Mouse (Mus musculus): ENCODE results near the gene Fitm2.
A peak's percentile ranks its signal among the peaks of the same experiment; 100 is the strongest.

The Fitm2 gene

GRCm38 (mm10) chr2:163472466-163472851, at the start of gene Fitm2:
Gene Fitm2 (minus strand): TSS chr2:163472629.
- DNase-seq: peak; percentile 93

- no peak for DNase-seq
Measured at GRCm38 (mm10) chr2:163506300-163507004, 34.0 kb upstream of the Fitm2 start, which contains the start of gene Hnf4a. Gene Hnf4a (plus strand): TSS chr2:163506808.

GRCm38 (mm10) chr2:163503191-163503590, 30.8 kb upstream of the Fitm2 start:
- no peak for DNase-seq

- no peak for DNase-seq
Measured at GRCm38 (mm10) chr2:163502219-163502618, 29.8 kb upstream of the Fitm2 start.

- DNase-seq: no peak
Measured at GRCm38 (mm10) chr2:163494456-163494855, 22.0 kb upstream of the Fitm2 start.

GRCm38 (mm10) chr2:163493976-163494375, 21.5 kb upstream of the Fitm2 start:
- DNase-seq: no peak

- DNase-seq: no peak
Measured at GRCm38 (mm10) chr2:163493031-163493430, 20.6 kb upstream of the Fitm2 start.

GRCm38 (mm10) chr2:163492018-163492417, 19.6 kb upstream of the Fitm2 start, which contains the start of gene R3hdml:
Gene R3hdml (plus strand): TSS chr2:163492318.
- no peak for DNase-seq

- no peak for DNase-seq
Measured at GRCm38 (mm10) chr2:163491351-163491750, 18.9 kb upstream of the Fitm2 start.

GRCm38 (mm10) chr2:163490656-163491055, 18.2 kb upstream of the Fitm2 start:
- DNase-seq: no peak

- DNase-seq: no peak
Measured at GRCm38 (mm10) chr2:163489725-163490291, 17.4 kb upstream of the Fitm2 start.

GRCm38 (mm10) chr2:163487360-163487759, 14.9 kb upstream of the Fitm2 start:
- DNase-seq: no peak

- no peak for DNase-seq
Measured at GRCm38 (mm10) chr2:163481539-163482029, 9.2 kb upstream of the Fitm2 start.

GRCm38 (mm10) chr2:163480191-163480825, 7.9 kb upstream of the Fitm2 start:
- no peak for DNase-seq

GRCm38 (mm10) chr2:163471710-163472465, 541 bp downstream of the Fitm2 start:
- DNase-seq: no peak

GRCm38 (mm10) chr2:163471136-163471535, 1.3 kb downstream of the Fitm2 start:
- DNase-seq: no peak

- no peak for DNase-seq
Measured at GRCm38 (mm10) chr2:163469711-163470110, 2.7 kb downstream of the Fitm2 start.

GRCm38 (mm10) chr2:163468866-163469265, 3.6 kb downstream of the Fitm2 start:
- no peak for DNase-seq

- DNase-seq: no peak
Measured at GRCm38 (mm10) chr2:163467585-163467984, 4.8 kb downstream of the Fitm2 start.

- DNase-seq: no peak
Measured at GRCm38 (mm10) chr2:163466771-163467170, 5.7 kb downstream of the Fitm2 start.

- no peak for DNase-seq
Measured at GRCm38 (mm10) chr2:163464562-163464961, 7.9 kb downstream of the Fitm2 start.

- no peak for DNase-seq
Measured at GRCm38 (mm10) chr2:163463998-163464397, 8.4 kb downstream of the Fitm2 start.

GRCm38 (mm10) chr2:163463251-163463769, 9.1 kb downstream of the Fitm2 start:
- no peak for DNase-seq

Measured in layer of hippocampus, adult 9-11 months (tissue).